Mouse (Mus musculus) MEL (cell line): ENCODE measurements around the gene Psmb7.

Experiments
- GATA1 ChIP-seq: IDR thresholded peaks from 2 replicates; pipeline ENCODE4 v1.6.1; 2011; ENCODE audit warnings: low read depth, low read length, improper control_type of control experiment
- SIN3A ChIP-seq: IDR thresholded peaks from 2 replicates; pipeline ENCODE4 v1.6.1; 2012; ENCODE audit warnings: low read length, improper control_type of control experiment, inconsistent platforms
- UBTF ChIP-seq: IDR thresholded peaks from 2 replicates; pipeline ENCODE4 v1.6.1; 2012; ENCODE audit warnings: low read depth, mild to moderate bottlenecking, inconsistent platforms, low read length, improper control_type of control experiment, moderate library complexity, borderline replicate concordance; ENCODE audit not compliant: insufficient read depth

DNA sequence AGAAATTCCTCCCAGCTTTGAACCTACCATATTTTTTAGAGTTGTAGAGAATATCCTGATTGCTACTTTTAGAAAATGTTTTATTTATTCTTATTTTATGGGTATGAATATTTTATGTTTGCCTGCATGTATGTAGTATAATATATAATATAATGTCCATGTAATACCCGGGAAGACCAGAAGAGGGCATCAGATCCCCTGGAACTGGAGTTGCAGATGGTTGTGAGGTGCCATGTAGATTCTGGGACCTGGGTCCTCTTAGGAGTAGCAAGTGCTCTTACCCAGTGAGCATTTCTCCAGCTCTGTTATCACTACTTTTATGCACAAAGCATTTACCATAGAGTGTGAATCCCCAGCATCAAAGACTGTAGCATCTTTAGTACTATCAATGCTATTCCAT is 17.5 kb upstream of the Psmb7 start:
- TF ChIP-seq UBTF (no peak), SIN3A (no peak), GATA1 (no peak)
